Mouse (Mus musculus) embryonic facial prominence, embryonic 12.5 days (tissue): ENCODE data around the gene Optc. TPM values are rescaled to one million over a fixed set of nuclear protein-coding genes. Genes with fewer than 3 reads are reported as not detected.
A peak's percentile ranks its signal among the peaks of the same experiment; 100 is the strongest.

Experiments used
- ATAC-seq: fragments of 200-750 bp; cut with Nextera tagmentation; 2 replicates; pipeline ENCODE4 v1.8.0; 2017; ENCODE audit not compliant: insufficient number of reproducible peaks, insufficient read depth, low FRiP score, low TSS enrichment
- H3K27ac ChIP-seq: fragments of 300-500 bp; sonication (generic); 2 replicates; pipeline ENCODE4 v1.5.1; 2016; ENCODE audit warnings: mild to moderate bottlenecking
- H3K27me3 ChIP-seq: fragments of 300-500 bp; sonication (generic); 2 replicates; pipeline ENCODE4 v1.6.1; 2016; ENCODE audit warnings: mild to moderate bottlenecking, moderate library complexity
- H3K36me3 ChIP-seq: fragments of 300-500 bp; sonication (generic); 2 replicates; pipeline ENCODE4 v1.6.1; 2016; ENCODE audit warnings: mild to moderate bottlenecking
- H3K4me1 ChIP-seq: fragments of 300-500 bp; sonication (generic); 2 replicates; pipeline ENCODE4 v1.6.1; 2016
- H3K4me2 ChIP-seq: fragments of 300-500 bp; sonication (generic); replicated peaks from 2 replicates; pipeline ENCODE4 v1.6.1; 2016; ENCODE audit warnings: mild to moderate bottlenecking, moderate library complexity
- H3K4me3 ChIP-seq: fragments of 300-500 bp; sonication (generic); 2 replicates; pipeline ENCODE4 v1.5.1; 2016; ENCODE audit warnings: mild to moderate bottlenecking
- H3K9ac ChIP-seq: fragments of 300-500 bp; sonication (generic); 2 replicates; pipeline ENCODE4 v1.6.1; 2016; ENCODE audit warnings: mild to moderate bottlenecking, moderate library complexity
- H3K9me3 ChIP-seq: fragments of 300-500 bp; sonication (generic); 2 replicates; pipeline ENCODE4 v1.6.1; 2016; ENCODE audit warnings: mild to moderate bottlenecking, moderate library complexity
- WGBS: fragments of 180-500 bp; shearing (Covaris S2); methylation state at CpG from one replicate; pipeline ENCODE4 v1.1.7; 2016; 5-methylcytosine and 5-hydroxymethylcytosine counted together
- polyA plus RNA-seq: library from polyadenylated mRNA; unstranded; fragments of >200 nt; fragmentation: Nextera tagmentation; extraction: Ambion mirVana; gene quantifications from 2 replicates; pipeline ENCODE4 v1.2.1, GENCODE M21; 2016

The Optc gene
- polyA plus RNA-seq, 1 experiment from 2014 or later: 1.3 TPM

DNA sequence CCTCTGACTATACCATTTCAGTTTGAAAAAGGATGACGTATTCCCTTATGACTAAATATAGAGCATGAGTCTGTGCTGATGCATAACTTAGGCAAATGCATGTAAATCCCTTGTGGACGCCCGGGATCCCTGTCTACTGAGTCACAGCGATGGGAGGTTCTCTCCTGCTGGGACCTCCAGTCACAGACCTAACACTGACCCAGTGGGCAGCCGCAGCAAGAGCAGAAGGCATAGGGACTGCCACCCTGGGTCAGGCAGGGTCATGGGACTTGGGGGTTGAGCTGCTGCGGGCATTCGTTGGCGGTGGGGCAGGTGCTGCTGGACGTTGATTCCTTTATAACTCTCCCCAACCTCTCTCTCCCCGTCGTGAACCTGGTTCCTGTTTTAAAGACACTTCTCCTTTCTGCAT, 51.7 kb downstream of the Optc start:
- Histone ChIP-seq H3K27me3 (0 out of 2 replicates have a peak, but pooled peaks cover 4% of the 10 kb centered on the region), H3K4me2 (no peak overlapping the region), H3K36me3 (no peaks in the 10 kb centered on the region), H3K4me1 (peaks cover 24% of the 10 kb centered on the region; the same call in 1 of the 2 replicates), H3K4me3 (no peak overlapping the region), H3K9me3 (no peaks in the 10 kb centered on the region), H3K9ac (no peak overlapping the region), H3K27ac (no peak overlapping the region)
- ATAC-seq: no peak
- WGBS: 21% methylated on average over 11 of the region's 11 CpGs

DNA sequence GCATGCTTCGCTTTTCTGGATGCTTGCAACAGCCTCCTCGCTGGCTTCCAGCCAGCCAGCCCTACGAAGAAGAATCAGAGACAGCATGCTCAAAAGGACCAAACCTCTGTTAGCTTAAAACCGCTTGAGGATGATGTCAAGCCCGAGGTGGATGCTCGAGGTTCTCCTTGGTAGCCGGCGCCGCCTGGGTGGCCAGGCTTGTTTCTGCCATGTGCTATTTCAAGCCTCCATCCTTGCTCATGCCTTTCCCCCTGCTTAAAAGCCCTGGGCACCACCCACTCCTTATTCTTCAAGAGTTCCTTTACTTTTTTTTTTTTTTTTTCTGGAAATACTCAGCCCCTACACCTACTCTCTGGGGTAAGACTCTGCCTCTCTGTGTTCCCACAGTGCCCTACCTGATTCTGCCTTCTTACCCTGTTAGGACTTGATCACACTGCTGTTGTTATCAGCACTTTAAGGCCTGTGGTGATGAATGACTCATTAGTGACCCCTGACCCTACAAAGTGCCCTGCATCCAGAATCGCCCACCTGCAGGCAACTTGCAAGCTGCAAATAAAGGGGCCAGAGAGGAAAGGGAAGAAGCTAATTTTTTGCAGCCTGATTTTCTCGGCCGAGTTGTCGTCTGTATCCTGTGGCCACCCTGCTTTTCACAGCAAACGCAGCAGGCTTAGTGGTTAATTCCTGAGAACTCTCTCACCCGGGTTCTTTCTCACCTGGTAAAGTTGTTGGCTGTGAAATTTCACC, 52.4 kb downstream of the Optc start:
- peak overlapping the region; percentile 25; the same call in 1 of the 2 replicates for H3K4me3 ChIP-seq
- no peak for ATAC-seq
- H3K9ac ChIP-seq: no peak overlapping the region
- peaks cover 22% of the 10 kb centered on the region; the same call in 1 of the 2 replicates for H3K4me1 ChIP-seq
- 0 out of 2 replicates have a peak, but pooled peaks cover 4% of the 10 kb centered on the region for H3K27me3 ChIP-seq
- peak overlapping the region; percentile 49 for H3K4me2 ChIP-seq
- no peaks in the 10 kb centered on the region for H3K9me3 ChIP-seq
- 5% methylated on average over 15 of the region's 15 CpGs for WGBS
- no peak overlapping the region for H3K27ac ChIP-seq
- no peaks in the 10 kb centered on the region for H3K36me3 ChIP-seq

DNA sequence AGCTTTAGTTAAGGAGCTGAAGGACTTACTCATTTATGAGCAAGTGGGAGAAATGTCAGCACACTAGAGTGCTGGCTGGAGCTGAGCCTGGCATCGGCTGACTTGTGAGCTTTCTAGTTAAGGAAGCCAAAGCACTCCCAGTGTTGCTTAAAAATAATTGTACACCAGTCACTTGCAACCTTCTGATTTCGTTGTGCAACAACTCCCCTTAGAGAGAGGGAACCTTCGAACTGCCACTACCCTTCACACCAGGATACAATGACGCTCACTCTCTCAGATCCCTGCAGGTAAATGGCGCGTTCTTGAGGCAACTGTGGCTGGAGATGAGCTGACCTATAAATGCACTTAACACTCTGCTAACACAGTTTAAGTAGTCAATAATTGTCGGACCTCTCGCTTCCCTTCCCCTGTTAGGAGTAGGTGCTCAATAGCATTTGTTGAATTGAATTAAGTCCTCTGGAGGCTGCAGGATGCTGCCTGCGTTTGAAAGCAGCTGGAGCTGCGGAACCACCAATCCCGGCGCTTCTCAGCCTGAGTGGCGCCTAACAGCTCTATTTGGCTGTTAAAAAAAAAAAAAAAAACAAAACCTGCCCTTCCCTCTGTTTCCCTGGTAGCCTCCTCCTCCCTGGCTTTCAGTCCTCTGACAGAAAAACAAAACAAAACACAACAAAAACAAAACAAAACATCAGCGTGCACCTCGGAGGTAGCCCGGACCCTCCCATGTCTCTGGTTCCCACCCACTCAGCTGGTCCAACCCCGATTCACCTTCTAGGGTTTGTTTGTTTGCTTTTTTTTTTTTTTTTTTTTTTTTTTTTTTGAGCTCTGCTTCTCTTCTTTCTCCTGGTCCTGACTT, 53.2 kb downstream of the Optc start:
- no peaks in the 10 kb centered on the region for H3K36me3 ChIP-seq
- H3K4me1 ChIP-seq: peaks cover 19% of the 10 kb centered on the region; the same call in 1 of the 2 replicates
- no peak; the same call in 1 of the 2 replicates for ATAC-seq
- H3K9me3 ChIP-seq: no peaks in the 10 kb centered on the region
- H3K27ac ChIP-seq: no peak overlapping the region
- H3K4me3 ChIP-seq: peak overlapping the region; percentile 25; the same call in 1 of the 2 replicates
- peak overlapping the region; percentile 15; the same call in 1 of the 2 replicates for H3K9ac ChIP-seq
- peak overlapping the region; percentile 49 for H3K4me2 ChIP-seq
- WGBS: 5% methylated on average over 17 of the region's 17 CpGs
- H3K27me3 ChIP-seq: 0 out of 2 replicates have a peak, but pooled peaks cover 4% of the 10 kb centered on the region

Other genes with a start within 250 kb of the Optc start
- not detected in 2 replicates for gene Zbed6, start 247.1 kb downstream of the Optc start, polyA plus RNA-seq
- gene Gm38394, start 246.7 kb downstream of the Optc start, polyA plus RNA-seq: 8.1 and 8.3 TPM in 2 replicates
- gene Lax1, start 217.9 kb downstream of the Optc start, polyA plus RNA-seq: 0.71 and 1.3 TPM in 2 replicates
- gene Atp2b4, start 107.0 kb downstream of the Optc start, polyA plus RNA-seq: 14.1 and 15.0 TPM in 2 replicates
- 1.9 and 2.2 TPM in 2 replicates for gene Prelp, start 13.4 kb upstream of the Optc start, polyA plus RNA-seq
- gene Fmod, start 129.3 kb upstream of the Optc start, polyA plus RNA-seq: 6.2 and 7.2 TPM in 2 replicates
- 34.2 and 37.5 TPM in 2 replicates for gene Btg2, start 171.1 kb upstream of the Optc start, polyA plus RNA-seq
- not detected in 2 replicates for gene Chit1, start 203.2 kb upstream of the Optc start, polyA plus RNA-seq